7 mouse cellular contexts compared by ENCODE assay signal in genomic region chr11:58846919-58847461, GRCm38 (mm10). TPM values are rescaled to one million over a fixed set of nuclear protein-coding genes. Genes with fewer than 3 reads are reported as not detected.
DNase-seq lines count a peak whose midpoint lies in the region; ATAC-seq lines count a peak whose summit lies in the region.

TSS of gene Gm12258 (plus strand) at chr11:58847158.

- DNase-seq in adrenal gland, postnatal 14 days, result peak; percentile 91
- DNase-seq in embryonic facial prominence, embryonic 11.5 days (ENCODE audit: low spot score), result peak; percentile 97
- peak; percentile 91 for DNase-seq in kidney, adult 11 months
- DNase-seq in limb, embryonic 10.5 days (ENCODE audit: low spot score), result peak; percentile 86
- peak; percentile 84 for DNase-seq in spleen, adult 12 weeks (ENCODE audit: low spot score)

- H3K27ac ChIP-seq in embryonic facial prominence, embryonic 11.5 days (replicated peaks; ENCODE audit: low read depth, low read length), result no peak within 1 kb of the TSS
- H3K27ac ChIP-seq in limb, embryonic 10.5 days, result peak within 1 kb of the TSS; percentile 83
- peak within 1 kb of the TSS; percentile 76 for H3K27ac ChIP-seq in midbrain, embryonic 13.5 days

- ATAC-seq in embryonic facial prominence, embryonic 11.5 days (replicated peaks; ENCODE audit: insufficient number of reproducible peaks, low FRiP score, low TSS enrichment, low read depth), result peak; percentile 99
- ATAC-seq in granulocyte monocyte progenitor cell, adult 5-6 weeks (replicated peaks; ENCODE audit: poor library complexity, severe bottlenecking), result peak; percentile 100
- ATAC-seq in midbrain, embryonic 13.5 days, result peak; percentile 100

- H3K4me3 ChIP-seq in embryonic facial prominence, embryonic 11.5 days (ENCODE audit: low read depth, low read length), result peak within 1 kb of the TSS; percentile 72
- peak within 1 kb of the TSS; percentile 86 for H3K4me3 ChIP-seq in limb, embryonic 10.5 days
- H3K4me3 ChIP-seq in midbrain, embryonic 13.5 days (replicated peaks), result peak within 1 kb of the TSS; percentile 90

- H3K9ac ChIP-seq in embryonic facial prominence, embryonic 11.5 days (replicated peaks; ENCODE audit: low read length), result peak within 1 kb of the TSS; percentile 78
- H3K9ac ChIP-seq in midbrain, embryonic 13.5 days (replicated peaks), result peak within 1 kb of the TSS; percentile 93

- peaks cover 3% of the 10 kb centered on the region; the same call in 1 of the 2 replicates for H3K36me3 ChIP-seq in embryonic facial prominence, embryonic 11.5 days (replicated peaks; ENCODE audit: control insufficient read depth, insufficient read depth, low read depth, low read length)
- peaks cover 33% of the 10 kb centered on the region for H3K36me3 ChIP-seq in limb, embryonic 10.5 days
- peaks cover 32% of the 10 kb centered on the region for H3K36me3 ChIP-seq in midbrain, embryonic 13.5 days

- H3K4me2 ChIP-seq in embryonic facial prominence, embryonic 11.5 days (ENCODE audit: low read depth, low read length), result peak within 1 kb of the TSS; percentile 81
- H3K4me2 ChIP-seq in midbrain, embryonic 13.5 days (replicated peaks), result peak within 1 kb of the TSS; percentile 84

- H3K4me1 ChIP-seq in embryonic facial prominence, embryonic 11.5 days (ENCODE audit: control insufficient read depth, insufficient read depth, low read length), result no peaks in the 10 kb centered on the region
- peaks cover 10% of the 10 kb centered on the region for H3K4me1 ChIP-seq in limb, embryonic 10.5 days
- peaks cover 16% of the 10 kb centered on the region for H3K4me1 ChIP-seq in midbrain, embryonic 13.5 days (replicated peaks)

- no peaks in the 10 kb centered on the region for H3K9me3 ChIP-seq in embryonic facial prominence, embryonic 11.5 days (replicated peaks; ENCODE audit: control insufficient read depth, low read length)
- no peaks in the 10 kb centered on the region for H3K9me3 ChIP-seq in limb, embryonic 10.5 days (replicated peaks)
- H3K9me3 ChIP-seq in midbrain, embryonic 13.5 days, result no peaks in the 10 kb centered on the region

- H3K27me3 ChIP-seq in embryonic facial prominence, embryonic 11.5 days (ENCODE audit: control insufficient read depth, insufficient read depth, low read length), result no peaks in the 10 kb centered on the region
- no peaks in the 10 kb centered on the region for H3K27me3 ChIP-seq in limb, embryonic 10.5 days (ENCODE audit: low read depth, poor library complexity, severe bottlenecking)
- H3K27me3 ChIP-seq in midbrain, embryonic 13.5 days, result no peaks in the 10 kb centered on the region

- WGBS in embryonic facial prominence, embryonic 11.5 days, result under 1% methylated on average over 24 of the region's 24 CpGs
- under 1% methylated on average over 24 of the region's 24 CpGs for WGBS in limb, embryonic 10.5 days
- under 1% methylated on average over 24 of the region's 24 CpGs for WGBS in midbrain, embryonic 13.5 days

RNA-seq across cellular contexts. Expression of gene Gm12258, which starts in this region (rescaled TPM):
- total RNA-seq in adrenal gland, postnatal 14 days (2021), result 4.4 and 6.3 TPM in 2 replicates
- polyA plus RNA-seq in embryonic facial prominence, embryonic 11.5 days (2014; fragmentation: Nextera tagmentation; extraction: Ambion mirVana), result 14.2 and 14.4 TPM in 2 replicates
- total RNA-seq in granulocyte monocyte progenitor cell, adult 5-6 weeks (2014; fragmentation: Nextera tagmentation), result 4.1 and 6.7 TPM in 2 replicates
- total RNA-seq in granulocyte monocyte progenitor cell, adult 5-6 weeks (2017), result 0.67 and 2.3 TPM in 2 replicates
- polyA plus RNA-seq in limb, embryonic 10.5 days (2016; fragmentation: Nextera tagmentation; extraction: Ambion mirVana), result 7.8 and 11.0 TPM in 2 replicates
- 18.5 and 21.3 TPM in 2 replicates for polyA plus RNA-seq in midbrain, embryonic 13.5 days (2015; fragmentation: Nextera tagmentation; extraction: Ambion mirVana)
